Mouse (Mus musculus) macrophage (primary cell): Measurements from ENCODE around the gene Rras2. TPM values are rescaled to one million over a fixed set of nuclear protein-coding genes. Genes with fewer than 3 reads are reported as not detected.

Experiments
- H3K27ac ChIP-seq: fragments of 350-480 bp; formaldehyde crosslinking; 2 replicates; pipeline ENCODE4 v1.9.0; 2021
- H3K36me3 ChIP-seq: fragments of 350-480 bp; formaldehyde crosslinking; 2 replicates; pipeline ENCODE4 v1.9.0; 2021; ENCODE audit errors: inconsistent target
- H3K4me3 ChIP-seq: fragments of 350-480 bp; formaldehyde crosslinking; 2 replicates; pipeline ENCODE4 v1.9.0; 2021; ENCODE audit errors: inconsistent target
- H3K79me2 ChIP-seq: fragments of 350-480 bp; formaldehyde crosslinking; 2 replicates; pipeline ENCODE4 v1.9.0; 2021; ENCODE audit errors: inconsistent target
- WGBS: methylation state at CpG from one replicate; pipeline ENCODE4 v1.1.7; 2026; ENCODE audit warnings: inconsistent platforms; ENCODE audit not compliant: missing documents; 5-methylcytosine and 5-hydroxymethylcytosine counted together
- polyA plus RNA-seq: library from polyadenylated mRNA; stranded (reverse); fragments of 250-400 nt; gene quantifications from 3 replicates; pipeline ENCODE4 v1.2.4, GENCODE M21; 2018; ENCODE audit warnings: inconsistent platforms
- total RNA-seq, 78 experiments: library from RNA; depleted of rRNA; stranded (reverse); fragments of 250-400 nt; gene quantifications; 1 replicate in 9 of 78; 2 replicates in 24 of 78; 3 replicates in 43 of 78; 4 replicates in 2 of 78; pipeline ENCODE4 v1.2.4; 2018; ENCODE audit warnings: inconsistent platforms in 56 of 78

Gene Rras2
- total RNA-seq (2018; cell fraction: chromatin; rRNA removed), result 10 to 100 TPM in 3 of 26 experiments, 1 to 10 TPM in 16, under 1 TPM in 7; 0.36 to 20.8 (median 2.9) TPM
- total RNA-seq (2018; cell fraction: cytosol; rRNA removed), result 10 to 100 TPM in 2 of 26 experiments, 1 to 10 TPM in 24; 1.1 to 14.4 (median 3.6) TPM
- 10 to 100 TPM in 3 of 26 experiments, 1 to 10 TPM in 20, under 1 TPM in 3; 0.72 to 20.4 (median 2.8) TPM for total RNA-seq (2018; cell fraction: nucleus; rRNA removed)
- polyA plus RNA-seq, result 2.1 to 4.8 TPM (median 2.7 TPM) in 3 replicates

GRCm38 (mm10) chr7:114117444-114117905 is at the start of gene Rras2:
Gene Rras2 (minus strand): TSS chr7:114117781.
- Histone ChIP-seq H3K36me3 (no peaks in the 10 kb centered on the region), H3K4me3 (no peak within 1 kb of the TSS), H3K27ac (no peak within 1 kb of the TSS), H3K79me2 (no peaks in the 10 kb centered on the region)
- WGBS, result under 1% methylated on average over 55 of the region's 55 CpGs

DNA sequence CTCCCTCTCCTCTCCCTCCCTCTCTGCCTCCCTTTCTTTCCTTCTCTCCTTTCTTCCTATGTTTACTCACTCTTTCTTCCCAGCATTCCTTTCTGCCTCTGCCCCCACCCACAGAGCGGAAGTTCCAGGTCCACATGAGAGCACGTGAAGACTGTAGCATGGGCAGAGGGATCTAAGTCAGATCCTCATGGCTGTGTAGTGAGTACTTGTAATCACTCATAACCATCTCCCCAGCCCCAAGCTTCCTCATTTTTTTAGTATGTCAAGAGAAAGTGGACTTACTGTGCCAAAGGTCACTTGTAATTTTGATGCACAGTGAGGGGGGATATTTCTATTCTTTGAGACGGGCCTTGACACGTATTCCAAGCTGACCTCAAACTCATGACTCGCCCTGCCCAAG is 45.4 kb upstream of the Rras2 start:
- H3K27ac ChIP-seq, result no peak overlapping the region
- no peaks in the 10 kb centered on the region for H3K79me2 ChIP-seq
- H3K4me3 ChIP-seq, result no peak overlapping the region
- no peaks in the 10 kb centered on the region for H3K36me3 ChIP-seq
- WGBS, result 65% methylated on average over 5 of the region's 5 CpGs

- H3K27ac ChIP-seq, result no peak overlapping the region
- H3K79me2 ChIP-seq, result no peaks in the 10 kb centered on the region
- 31% methylated on average over 8 of the region's 8 CpGs for WGBS
- H3K4me3 ChIP-seq, result no peak overlapping the region
- H3K36me3 ChIP-seq, result no peaks in the 10 kb centered on the region
Measured at GRCm38 (mm10) chr7:114161101-114161500, 43.5 kb upstream of the Rras2 start.

- 94% methylated on average over 12 of the region's 12 CpGs for WGBS
- no peak overlapping the region for H3K4me3 ChIP-seq
- H3K79me2 ChIP-seq, result no peaks in the 10 kb centered on the region
- no peak overlapping the region for H3K27ac ChIP-seq
- H3K36me3 ChIP-seq, result no peaks in the 10 kb centered on the region
Measured at GRCm38 (mm10) chr7:114157716-114158278, 40.2 kb upstream of the Rras2 start.

DNA sequence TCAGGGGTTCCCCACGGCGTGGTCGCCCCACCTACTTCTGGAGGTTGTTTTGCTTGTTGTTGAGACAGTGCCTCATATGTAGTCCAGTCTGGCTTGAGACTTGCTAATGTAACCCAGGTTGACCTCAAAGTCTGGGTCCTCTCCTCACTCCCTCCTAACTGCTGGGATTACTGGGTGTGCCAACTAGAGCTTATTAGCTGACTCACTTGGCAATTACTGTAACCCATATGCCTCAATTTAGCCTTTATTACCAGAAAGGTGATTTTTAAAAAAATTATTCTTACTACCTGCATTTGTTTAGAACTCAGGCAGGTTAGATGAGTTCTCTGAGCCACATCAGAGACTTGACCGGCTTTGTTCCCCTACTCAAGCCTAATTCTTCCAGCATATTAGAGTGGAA is 38.8 kb upstream of the Rras2 start:
- no peak overlapping the region for H3K4me3 ChIP-seq
- H3K79me2 ChIP-seq, result no peaks in the 10 kb centered on the region
- H3K27ac ChIP-seq, result no peak overlapping the region
- WGBS, result 97% methylated on average over 4 of the region's 4 CpGs
- H3K36me3 ChIP-seq, result no peaks in the 10 kb centered on the region

GRCm38 (mm10) chr7:114155053-114155865 is 37.7 kb upstream of the Rras2 start:
- H3K36me3 ChIP-seq, result no peaks in the 10 kb centered on the region
- H3K4me3 ChIP-seq, result no peak overlapping the region
- no peaks in the 10 kb centered on the region for H3K79me2 ChIP-seq
- WGBS, result 67% methylated on average over 4 of the region's 5 CpGs
- H3K27ac ChIP-seq, result no peak overlapping the region

- WGBS, result 94% methylated on average over 5 of the region's 5 CpGs
- Histone ChIP-seq H3K36me3 (no peaks in the 10 kb centered on the region), H3K4me3 (no peak overlapping the region), H3K79me2 (no peaks in the 10 kb centered on the region), H3K27ac (no peak overlapping the region)
Measured at GRCm38 (mm10) chr7:114151036-114151780, 33.6 kb upstream of the Rras2 start.

DNA sequence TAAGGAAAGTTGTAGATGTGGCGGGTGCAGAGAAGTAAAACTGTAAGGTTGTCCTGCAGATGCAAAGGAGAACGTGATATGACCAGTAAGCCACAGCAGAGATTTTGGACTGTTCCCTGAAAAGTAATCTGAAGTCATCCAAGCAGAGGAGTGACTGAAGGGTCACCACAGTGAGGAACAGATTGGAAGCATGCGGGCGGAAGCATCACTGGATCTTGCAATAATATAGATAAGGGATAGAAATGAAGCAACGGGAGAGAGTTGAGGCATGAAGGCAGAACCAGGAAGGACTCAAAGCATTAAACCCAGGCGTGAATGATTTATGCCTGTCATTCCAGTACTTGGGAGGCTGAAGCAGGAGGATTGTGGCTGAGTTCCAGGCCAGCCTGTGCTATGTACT is 32.0 kb upstream of the Rras2 start:
- H3K36me3 ChIP-seq, result no peaks in the 10 kb centered on the region
- 88% methylated on average over 6 of the region's 6 CpGs for WGBS
- no peaks in the 10 kb centered on the region for H3K79me2 ChIP-seq
- no peak overlapping the region for H3K27ac ChIP-seq
- no peak overlapping the region for H3K4me3 ChIP-seq

DNA sequence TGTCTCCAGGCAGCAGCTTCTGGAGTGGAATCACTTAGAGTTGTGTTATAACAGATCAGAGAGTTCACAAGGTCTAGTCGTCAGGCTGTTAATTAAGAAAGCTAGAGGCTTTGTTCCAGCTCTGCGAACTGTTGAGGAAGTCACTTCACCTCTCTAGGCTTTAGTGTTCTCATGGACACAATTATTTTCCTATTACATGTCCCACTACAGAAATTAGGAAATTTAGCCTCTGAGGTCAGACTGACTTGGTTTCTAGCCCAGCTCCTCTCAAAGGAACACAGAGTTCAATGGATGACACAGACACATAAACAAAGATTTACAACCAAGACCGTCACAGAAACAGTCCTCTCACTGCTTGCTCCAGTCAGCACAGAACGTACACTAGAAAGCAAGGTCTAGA is 31.6 kb upstream of the Rras2 start:
- Histone ChIP-seq H3K4me3 (no peak overlapping the region), H3K36me3 (no peaks in the 10 kb centered on the region), H3K27ac (no peak overlapping the region), H3K79me2 (no peaks in the 10 kb centered on the region)
- WGBS, result 88% methylated on average over 4 of the region's 4 CpGs

DNA sequence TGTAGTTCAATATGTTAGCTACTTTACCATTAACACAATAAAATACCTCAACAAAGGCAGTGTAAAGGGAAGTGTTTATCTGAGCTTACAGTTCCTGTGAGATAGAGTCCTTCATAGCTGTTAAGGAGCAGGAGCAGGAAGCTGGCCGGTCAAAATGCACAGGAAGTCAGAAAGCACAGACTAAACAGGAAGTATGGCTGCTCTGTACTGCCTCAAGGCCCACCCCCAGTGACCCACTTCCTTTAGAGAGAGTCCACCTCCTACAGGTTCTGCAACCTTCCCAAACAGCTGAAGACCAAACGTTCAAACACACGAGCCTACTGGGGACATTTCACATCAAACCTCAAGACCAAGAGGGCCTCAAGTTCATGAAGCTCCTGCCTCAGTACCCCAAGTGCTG is 28.3 kb upstream of the Rras2 start:
- 57% methylated on average over 3 of the region's 3 CpGs for WGBS
- no peak overlapping the region for H3K4me3 ChIP-seq
- H3K36me3 ChIP-seq, result no peaks in the 10 kb centered on the region
- H3K79me2 ChIP-seq, result no peaks in the 10 kb centered on the region
- H3K27ac ChIP-seq, result no peak overlapping the region

- Histone ChIP-seq H3K36me3 (no peaks in the 10 kb centered on the region), H3K27ac (no peak overlapping the region), H3K79me2 (no peaks in the 10 kb centered on the region), H3K4me3 (no peak overlapping the region)
- WGBS, result 88% methylated on average over 10 of the region's 10 CpGs
Measured at GRCm38 (mm10) chr7:114142151-114142798, 24.7 kb upstream of the Rras2 start.

DNA sequence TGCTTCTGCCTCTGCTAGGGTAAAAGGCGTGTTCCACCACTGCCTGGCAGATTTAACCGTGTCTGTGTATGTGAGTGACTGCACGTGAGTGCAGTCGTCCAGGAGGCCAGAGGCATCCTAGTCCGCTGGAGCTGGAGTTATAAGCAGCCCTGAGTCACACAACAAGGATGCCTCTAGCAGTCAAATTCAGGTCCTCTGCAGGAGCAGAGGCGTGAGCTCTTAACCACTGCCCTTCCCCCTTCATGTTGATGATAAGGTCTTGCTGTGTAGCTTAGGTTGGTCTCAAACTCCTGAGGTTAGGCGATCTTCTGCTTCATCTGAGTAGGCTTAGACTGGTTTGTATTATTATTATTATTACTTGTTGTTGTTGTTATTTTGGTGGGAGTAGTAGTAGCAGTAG is 22.4 kb upstream of the Rras2 start:
- Histone ChIP-seq H3K27ac (no peak overlapping the region), H3K79me2 (no peaks in the 10 kb centered on the region), H3K4me3 (no peak overlapping the region), H3K36me3 (no peaks in the 10 kb centered on the region)
- WGBS, result 98% methylated on average over 7 of the region's 7 CpGs

DNA sequence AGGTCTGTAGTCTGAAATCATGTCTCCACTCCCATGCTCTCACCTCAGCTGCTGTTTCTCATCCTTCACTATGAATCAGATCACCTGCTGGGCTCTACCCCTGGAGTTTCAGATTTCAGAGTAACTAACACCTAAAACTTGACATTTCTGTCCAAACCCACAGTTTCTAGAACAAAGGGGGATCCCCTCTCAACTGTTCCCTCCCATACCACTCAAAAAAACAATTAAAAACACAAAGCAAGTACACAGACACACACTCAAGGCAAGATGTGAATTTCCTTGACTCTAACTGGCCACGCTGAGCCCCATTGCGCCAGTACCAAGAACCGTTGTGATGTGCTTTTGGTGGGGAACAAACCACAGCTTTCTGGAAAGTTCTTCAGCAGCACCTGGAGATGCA is 21.8 kb upstream of the Rras2 start:
- H3K79me2 ChIP-seq, result no peaks in the 10 kb centered on the region
- no peak overlapping the region for H3K27ac ChIP-seq
- no peaks in the 10 kb centered on the region for H3K36me3 ChIP-seq
- WGBS, result 82% methylated on average over 3 of the region's 3 CpGs
- H3K4me3 ChIP-seq, result no peak overlapping the region

- no peaks in the 10 kb centered on the region for H3K36me3 ChIP-seq
- no peaks in the 10 kb centered on the region for H3K79me2 ChIP-seq
- no peak overlapping the region for H3K4me3 ChIP-seq
- no peak overlapping the region for H3K27ac ChIP-seq
- 80% methylated on average over 1 of the region's 2 CpGs for WGBS
Measured at GRCm38 (mm10) chr7:114138261-114138660, 20.7 kb upstream of the Rras2 start.
